Mouse (Mus musculus): ENCODE data around the gene Zbtb33. TPM values are rescaled to one million over a fixed set of nuclear protein-coding genes. Genes with fewer than 3 reads are reported as not detected.

Gene Zbtb33
- polyA plus RNA-seq, 1 experiment from 2014 or later = 4.8 TPM

Small RNA genes within 50 kb of the gene (microRNA-seq; reads per million reads assigned to microRNA genes)
- gene Mir3110 (ENCODE audit: borderline number of aligned reads) = 0.75 reads per million, percentile 6 among the genes with 10 or more reads in this experiment

Other genes starting within 250 kb of the Zbtb33 start
- gene Btg1-ps1, start 171.0 kb upstream of the Zbtb33 start, polyA plus RNA-seq (2014; fragmentation: Nextera tagmentation; extraction: Ambion mirVana) = not detected in 2 replicates
- not detected in 2 replicates for gene Btg1-ps2, start 146.7 kb upstream of the Zbtb33 start, polyA plus RNA-seq (2014; fragmentation: Nextera tagmentation; extraction: Ambion mirVana)
- gene Rhox10, start 123.3 kb upstream of the Zbtb33 start, polyA plus RNA-seq (2014; fragmentation: Nextera tagmentation; extraction: Ambion mirVana) = not detected in 2 replicates
- gene Rhox11, start 104.7 kb upstream of the Zbtb33 start, polyA plus RNA-seq (2014; fragmentation: Nextera tagmentation; extraction: Ambion mirVana) = not detected in 2 replicates
- not detected in 2 replicates for gene Rhox12, start 78.9 kb upstream of the Zbtb33 start, polyA plus RNA-seq (2014; fragmentation: Nextera tagmentation; extraction: Ambion mirVana)
- gene Rhox13, start 68.6 kb upstream of the Zbtb33 start, polyA plus RNA-seq (2014; fragmentation: Nextera tagmentation; extraction: Ambion mirVana) = not detected in 2 replicates
- gene Tmem255a, start 62.6 kb downstream of the Zbtb33 start, polyA plus RNA-seq (2014; fragmentation: Nextera tagmentation; extraction: Ambion mirVana) = 22.6 and 23.9 TPM in 2 replicates
- 0.07 TPM in 1 of 2 replicates, not detected in the other for gene Atp1b4, start 126.4 kb downstream of the Zbtb33 start, polyA plus RNA-seq (2014; fragmentation: Nextera tagmentation; extraction: Ambion mirVana)

All from heart, embryonic 11.5 days (tissue).